Mouse (Mus musculus) spleen, adult 2 months (tissue): Measurements from ENCODE around the gene H2-D1. TPM values are rescaled to one million over a fixed set of nuclear protein-coding genes. Genes with fewer than 3 reads are reported as not detected.

Source experiments
- DNase-seq, 2 experiments: peaks; one replicate each; pipeline versions ENCODE4 v3.0.0 to v3.0.0-alpha.2; 2012 to 2021; ENCODE audit warnings: low spot score in 2 of 2, low read depth in 1 of 2
- H3K27ac ChIP-seq: fragments of 200-500 bp; 2 replicates; pipeline ENCODE4 v1.5.1; 2012; ENCODE audit warnings: low read length, inconsistent platforms; ENCODE audit not compliant: insufficient read depth
- H3K27me3 ChIP-seq: fragments of 200-500 bp; 2 replicates; pipeline ENCODE4 v1.6.1; 2012; ENCODE audit warnings: mild to moderate bottlenecking, moderate library complexity, low read length, inconsistent platforms; ENCODE audit not compliant: control insufficient read depth, insufficient read depth
- H3K36me3 ChIP-seq: fragments of 200-500 bp; 2 replicates; pipeline ENCODE4 v1.6.1; 2012; ENCODE audit warnings: mild to moderate bottlenecking, low read length, inconsistent platforms; ENCODE audit not compliant: control insufficient read depth, insufficient read depth
- H3K4me1 ChIP-seq: fragments of 200-500 bp; 2 replicates; pipeline ENCODE4 v1.6.1; 2011; ENCODE audit warnings: inconsistent platforms; ENCODE audit not compliant: control insufficient read depth, insufficient read depth, insufficient read length
- H3K4me3 ChIP-seq: fragments of 200-500 bp; 2 replicates; pipeline ENCODE4 v1.5.1; 2011; ENCODE audit warnings: mild to moderate bottlenecking, inconsistent platforms; ENCODE audit not compliant: insufficient read depth, insufficient read length; ENCODE audit errors: extremely low read depth
- CTCF ChIP-seq: fragments of 200-500 bp; IDR thresholded peaks from 2 replicates; pipeline ENCODE4 v1.5.1; 2011; ENCODE audit warnings: mild to moderate bottlenecking, inconsistent platforms; ENCODE audit not compliant: insufficient read depth, insufficient read length, insufficient replicate concordance; ENCODE audit errors: extremely low read depth
- POLR2A ChIP-seq: fragments of 200-500 bp; IDR thresholded peaks from 2 replicates; pipeline ENCODE4 v1.6.1; 2011; ENCODE audit warnings: low read depth, low read length, inconsistent platforms
- WGBS: fragments of 180-500 bp; shearing (Covaris S2); methylation state at CpG from one replicate; pipeline ENCODE4 v1.1.7; 2018; 5-methylcytosine and 5-hydroxymethylcytosine counted together
- polyA plus RNA-seq: library from polyadenylated mRNA; depleted of rRNA; stranded (reverse); fragments of >200 nt; gene quantifications from 2 replicates; pipeline ENCODE4 v1.2.3, GENCODE M21; 2012

H2-D1 gene
- polyA plus RNA-seq, 1 experiment = 1,148 TPM

DNA sequence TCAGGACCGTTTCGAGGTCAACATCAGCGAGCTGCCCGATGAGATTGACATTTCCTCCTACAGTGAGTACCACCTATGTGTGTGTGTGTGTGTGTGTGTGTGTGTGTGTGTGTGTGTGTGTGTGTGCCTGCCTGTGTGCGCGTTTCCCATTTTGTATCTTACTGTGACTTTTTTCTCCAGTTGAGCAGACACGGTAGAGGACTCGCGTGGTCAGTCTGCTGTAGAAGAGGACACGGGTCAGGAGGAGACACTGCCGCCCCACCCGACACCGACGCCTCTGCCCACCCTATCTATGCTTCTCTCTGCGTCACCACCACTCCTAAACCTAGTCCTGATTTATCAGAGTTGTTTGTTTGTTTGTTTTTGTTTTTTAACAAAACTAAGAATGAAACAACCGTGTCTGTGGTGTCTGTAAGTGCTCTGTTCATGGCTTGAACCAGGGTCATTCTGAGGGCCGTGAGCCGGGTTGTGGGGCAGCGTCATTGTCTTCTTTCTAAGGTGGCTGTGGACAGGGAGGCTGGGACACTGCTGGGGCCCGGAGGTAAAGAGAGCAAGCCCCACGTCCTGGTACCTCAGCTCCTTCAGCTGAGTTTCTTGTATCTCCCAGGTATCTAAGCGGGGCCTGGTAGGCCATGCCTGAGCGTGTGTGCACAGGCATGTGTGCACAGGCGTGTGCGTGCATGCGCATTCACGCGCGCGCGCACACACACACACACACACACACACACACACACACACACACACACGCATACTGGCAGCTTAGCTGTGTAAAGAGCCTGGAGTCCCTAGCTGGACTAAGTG is 9.0 kb upstream of the H2-D1 start:
- TF ChIP-seq CTCF = no peak
- no peak for TF ChIP-seq POLR2A
- no peak overlapping the region for H3K27ac ChIP-seq
- no peak for DNase-seq
- no peaks in the 10 kb centered on the region for H3K27me3 ChIP-seq
- peaks cover 45% of the 10 kb centered on the region for H3K36me3 ChIP-seq
- H3K4me1 ChIP-seq = no peaks in the 10 kb centered on the region; the same call in 1 of the 2 replicates
- H3K4me3 ChIP-seq = no peak overlapping the region
- WGBS = 90% methylated on average over 32 of the region's 32 CpGs

DNA sequence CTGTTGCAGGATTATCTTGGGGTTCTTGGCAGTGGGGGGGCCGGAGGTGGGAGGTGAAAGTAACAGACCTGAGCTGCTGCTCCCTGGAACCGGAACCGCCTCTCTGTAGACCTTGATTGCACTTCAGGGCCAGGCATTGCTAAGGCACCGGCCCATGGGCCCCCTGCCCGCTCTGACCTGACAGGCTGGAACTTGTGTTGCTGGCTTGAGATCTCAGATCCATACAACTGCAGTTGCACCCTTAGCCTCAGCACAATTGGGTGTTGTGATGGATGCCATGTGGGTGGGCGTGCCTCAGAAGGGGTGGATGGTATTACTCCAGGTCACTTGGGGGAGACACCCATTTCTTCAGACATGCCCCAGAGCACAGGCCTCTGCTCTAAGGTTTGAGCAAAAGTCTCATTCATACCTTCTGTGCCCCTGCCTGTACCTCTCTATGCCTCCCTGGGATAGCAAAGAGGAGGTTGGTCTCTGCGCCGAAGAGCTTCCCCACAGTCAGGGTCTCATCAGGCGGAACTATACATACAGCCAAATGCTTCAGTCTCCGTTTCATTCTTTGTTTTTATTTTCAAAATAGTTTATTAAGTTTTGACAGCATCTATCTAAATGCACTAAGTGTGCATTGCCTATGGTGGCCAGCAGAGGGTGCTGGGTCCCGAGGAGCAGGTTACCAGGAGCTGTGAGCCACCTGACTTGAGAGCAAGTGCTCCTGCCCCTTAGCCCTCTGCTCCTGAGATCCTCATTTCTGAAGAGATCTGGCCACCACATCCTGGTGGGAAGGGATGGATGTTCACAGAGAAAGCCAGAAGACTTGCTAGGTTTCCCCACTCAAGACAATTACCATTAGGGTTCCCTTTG is 8.1 kb upstream of the H2-D1 start:
- DNase-seq = peak in 1 of 2 experiments; percentile 77
- TF ChIP-seq POLR2A (no peak), CTCF (peak; percentile 83)
- Histone ChIP-seq H3K27ac (no peak overlapping the region), H3K36me3 (peaks cover 35% of the 10 kb centered on the region), H3K4me3 (no peak overlapping the region), H3K4me1 (peaks cover 3% of the 10 kb centered on the region; the same call in 1 of the 2 replicates), H3K27me3 (no peaks in the 10 kb centered on the region)
- WGBS = 70% methylated on average over 11 of the region's 11 CpGs

DNA sequence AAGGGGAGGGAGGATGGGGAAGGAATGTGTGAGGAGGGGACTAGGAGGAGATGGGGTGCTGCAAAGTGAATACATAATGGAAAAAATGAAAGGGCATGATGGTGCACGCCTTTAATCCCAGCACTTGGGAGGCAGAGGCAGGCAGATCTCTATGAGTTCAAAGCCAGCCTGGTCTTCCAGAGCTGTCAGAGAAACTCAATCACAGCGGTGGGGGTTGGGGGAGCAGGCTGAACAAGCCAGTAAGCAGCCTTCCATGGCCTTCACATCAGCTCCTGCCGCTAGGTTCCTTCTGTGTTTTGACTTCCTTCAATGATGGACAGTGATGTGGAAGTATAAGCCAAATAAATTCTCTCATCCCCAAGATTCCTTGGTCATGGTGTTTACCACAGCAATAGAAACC is 7.2 kb upstream of the H2-D1 start:
- H3K36me3 ChIP-seq = peaks cover 32% of the 10 kb centered on the region
- no peaks in the 10 kb centered on the region for H3K27me3 ChIP-seq
- no peak overlapping the region for H3K27ac ChIP-seq
- TF ChIP-seq CTCF (no peak), POLR2A (no peak)
- peaks cover 10% of the 10 kb centered on the region; the same call in 1 of the 2 replicates for H3K4me1 ChIP-seq
- no peak for DNase-seq
- 68% methylated on average over 3 of the region's 3 CpGs for WGBS
- no peak overlapping the region for H3K4me3 ChIP-seq

DNA sequence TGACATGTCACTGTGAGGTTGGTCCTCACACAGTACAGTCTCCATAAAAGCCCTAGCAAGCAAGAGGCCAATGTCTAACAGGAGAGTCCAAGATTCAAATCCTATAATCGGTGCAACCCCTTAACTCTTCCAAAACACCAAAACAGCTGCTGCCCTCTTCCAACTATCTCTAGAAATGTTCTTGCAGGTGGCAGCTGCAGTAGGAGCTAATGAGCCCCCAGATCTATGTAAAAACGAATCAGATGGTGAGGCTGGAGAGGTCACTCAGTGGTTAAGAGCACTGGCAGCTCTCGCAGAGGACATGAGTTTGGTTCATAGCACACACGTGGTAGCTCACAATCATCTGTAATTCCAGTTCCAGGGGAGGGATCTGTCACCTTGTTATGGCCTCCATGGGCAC is 6.8 kb upstream of the H2-D1 start:
- WGBS = 83% methylated on average over 4 of the region's 4 CpGs
- Histone ChIP-seq H3K4me3 (no peak overlapping the region), H3K27me3 (no peaks in the 10 kb centered on the region), H3K4me1 (peaks cover 12% of the 10 kb centered on the region; the same call in 1 of the 2 replicates), H3K27ac (no peak overlapping the region), H3K36me3 (peaks cover 29% of the 10 kb centered on the region)
- no peak for DNase-seq
- TF ChIP-seq POLR2A (no peak), CTCF (no peak)

DNA sequence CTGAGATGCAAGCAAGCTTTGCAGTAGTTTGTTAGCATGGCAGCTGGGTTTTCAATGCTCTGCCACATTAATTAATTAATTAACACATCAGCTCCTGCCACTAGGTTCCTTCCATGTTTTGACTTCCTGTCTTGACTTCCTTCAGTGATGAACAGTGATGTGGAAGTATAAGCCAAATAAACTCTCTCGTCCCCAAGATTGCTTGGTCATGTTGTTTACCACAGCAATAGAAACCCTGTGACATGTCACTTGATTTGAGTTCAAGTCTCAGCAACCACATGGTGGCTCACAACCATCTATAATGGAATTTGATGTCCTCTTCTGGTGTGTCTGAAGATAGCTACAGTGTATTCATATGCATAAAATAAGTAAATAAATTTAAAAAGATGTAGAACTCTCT is 5.2 kb upstream of the H2-D1 start:
- no peak overlapping the region for H3K4me3 ChIP-seq
- H3K4me1 ChIP-seq = peaks cover 16% of the 10 kb centered on the region; the same call in 1 of the 2 replicates

DNA sequence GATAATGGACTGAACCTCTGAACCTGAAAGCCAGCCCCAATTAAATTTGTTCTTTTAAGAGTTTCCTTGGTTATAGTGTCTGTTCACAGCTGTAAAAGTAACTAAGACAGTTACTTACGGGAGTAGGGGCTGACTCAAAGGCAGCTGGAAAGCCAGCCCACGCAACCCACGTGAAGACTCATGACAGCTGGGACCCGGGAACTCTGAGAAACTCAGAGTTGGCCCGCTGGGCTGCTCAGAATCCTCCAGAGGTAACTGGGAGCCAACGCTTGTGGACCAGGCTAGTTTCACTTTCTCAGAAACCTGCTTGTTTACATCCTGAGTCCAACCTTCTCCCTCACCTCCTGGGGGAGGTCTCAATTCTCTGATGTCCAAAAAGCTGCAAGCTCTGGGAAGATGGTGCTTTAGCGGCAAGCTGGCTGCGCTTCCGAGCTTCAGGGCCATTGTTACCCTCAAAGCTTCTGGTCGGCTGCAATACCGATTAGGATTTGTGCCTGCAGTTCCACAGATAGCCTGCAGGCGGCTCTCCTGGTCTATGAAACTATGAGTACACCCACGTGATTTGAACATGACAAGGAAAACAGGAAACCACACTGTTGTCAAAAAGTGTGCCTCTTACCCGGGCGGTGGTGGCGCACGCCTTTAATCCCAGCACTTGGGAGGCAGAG is 4.6 kb upstream of the H2-D1 start:
- peak overlapping the region; percentile 71 for H3K4me3 ChIP-seq
- H3K36me3 ChIP-seq = peaks cover 11% of the 10 kb centered on the region
- H3K4me1 ChIP-seq = peaks cover 16% of the 10 kb centered on the region; the same call in 1 of the 2 replicates
- peak; percentile 91 to 98 for DNase-seq
- no peaks in the 10 kb centered on the region for H3K27me3 ChIP-seq
- TF ChIP-seq POLR2A = no peak
- TF ChIP-seq CTCF = peak; percentile 77; the same call in 1 of the 2 replicates
- peak overlapping the region; percentile 97 for H3K27ac ChIP-seq
- WGBS = under 1% methylated on average over 17 of the region's 17 CpGs

More for the DNA sequence above, 5.2 kb upstream of the H2-D1 start:
- TF ChIP-seq CTCF (no peak), POLR2A (no peak)
- no peak for DNase-seq
- peak overlapping the region; percentile 97; the same call in 1 of the 2 replicates for H3K27ac ChIP-seq
- 9% methylated on average over 1 of the region's 1 CpGs for WGBS
- peaks cover 17% of the 10 kb centered on the region for H3K36me3 ChIP-seq
- H3K27me3 ChIP-seq = no peaks in the 10 kb centered on the region
